Comparison of ENCODE assay signal across 7 mouse cellular contexts in genomic region chrX:8892343-8893155, GRCm38 (mm10). TPM values are rescaled to one million over a fixed set of nuclear protein-coding genes. Genes with fewer than 3 reads are reported as not detected.
DNase-seq lines count a peak whose midpoint lies in the region; ATAC-seq lines count a peak whose summit lies in the region.

Gene B630019K06Rik (plus strand): TSS chrX:8892382.

- H3K36me3 ChIP-seq in embryonic facial prominence, embryonic 14.5 days (ENCODE audit: control insufficient read depth, insufficient read depth, low read length), result no peaks in the 10 kb centered on the region
- H3K36me3 ChIP-seq in limb, embryonic 13.5 days, result peaks cover 4% of the 10 kb centered on the region
- H3K36me3 ChIP-seq in midbrain, embryonic 14.5 days (ENCODE audit: control insufficient read depth, insufficient read depth, low read length), result peaks cover 4% of the 10 kb centered on the region; the same call in 1 of the 2 replicates

- DNase-seq in adrenal gland, postnatal 36 days, result peak; percentile 88 to 89
- peak; percentile 70 for DNase-seq in embryonic facial prominence, embryonic 14.5 days (ENCODE audit: low spot score)
- DNase-seq in heart, adult 9 months (ENCODE audit: low spot score in 2 of 2), result peak; percentile 48 to 52
- peak; percentile 59 to 62 for DNase-seq in kidney, adult 8-10 months
- peak; percentile 79 for DNase-seq in midbrain, embryonic 14.5 days
- peak; percentile 54 to 62 for DNase-seq in spleen, adult 18-20 months

- peak within 1 kb of the TSS; percentile 76 for H3K9ac ChIP-seq in embryonic facial prominence, embryonic 14.5 days (ENCODE audit: low read depth, low read length)
- H3K9ac ChIP-seq in limb, embryonic 13.5 days, result peak within 1 kb of the TSS; percentile 84
- peak within 1 kb of the TSS; percentile 84 for H3K9ac ChIP-seq in midbrain, embryonic 14.5 days (replicated peaks; ENCODE audit: low read length)

- no peaks in the 10 kb centered on the region for H3K27me3 ChIP-seq in embryonic facial prominence, embryonic 14.5 days (replicated peaks; ENCODE audit: control insufficient read depth, insufficient read depth, low read length)
- H3K27me3 ChIP-seq in limb, embryonic 13.5 days, result no peaks in the 10 kb centered on the region
- no peaks in the 10 kb centered on the region for H3K27me3 ChIP-seq in midbrain, embryonic 14.5 days (ENCODE audit: control insufficient read depth, insufficient read depth, low read length)

- peak within 1 kb of the TSS; percentile 82 for H3K27ac ChIP-seq in embryonic facial prominence, embryonic 14.5 days (replicated peaks; ENCODE audit: low read depth, low read length)
- peak within 1 kb of the TSS; percentile 88 for H3K27ac ChIP-seq in limb, embryonic 13.5 days
- H3K27ac ChIP-seq in midbrain, embryonic 14.5 days (replicated peaks; ENCODE audit: low read depth, low read length), result peak within 1 kb of the TSS; percentile 90

- peak; percentile 95 for ATAC-seq in embryonic facial prominence, embryonic 14.5 days (ENCODE audit: low read depth)
- ATAC-seq in limb, embryonic 13.5 days (ENCODE audit: low FRiP score, low read depth), result peak; percentile 92
- ATAC-seq in midbrain, embryonic 14.5 days (ENCODE audit: low FRiP score, low TSS enrichment), result peak; percentile 87

- H3K4me3 ChIP-seq in embryonic facial prominence, embryonic 14.5 days (ENCODE audit: low read depth, low read length), result peak within 1 kb of the TSS; percentile 57
- H3K4me3 ChIP-seq in limb, embryonic 13.5 days, result peak within 1 kb of the TSS; percentile 60
- peak within 1 kb of the TSS; percentile 58 for H3K4me3 ChIP-seq in midbrain, embryonic 14.5 days (replicated peaks; ENCODE audit: low read depth, low read length)

- peak within 1 kb of the TSS; percentile 64 for H3K4me2 ChIP-seq in embryonic facial prominence, embryonic 14.5 days (ENCODE audit: low read depth, low read length)
- peak within 1 kb of the TSS; percentile 68 for H3K4me2 ChIP-seq in limb, embryonic 13.5 days (replicated peaks)
- H3K4me2 ChIP-seq in midbrain, embryonic 14.5 days (ENCODE audit: low read length), result peak within 1 kb of the TSS; percentile 64

- H3K4me1 ChIP-seq in embryonic facial prominence, embryonic 14.5 days (ENCODE audit: control insufficient read depth, insufficient read depth, low read length), result no peaks in the 10 kb centered on the region; the same call in 1 of the 2 replicates
- no peaks in the 10 kb centered on the region for H3K4me1 ChIP-seq in limb, embryonic 13.5 days
- H3K4me1 ChIP-seq in midbrain, embryonic 14.5 days (ENCODE audit: control insufficient read depth, insufficient read depth, low read length), result 0 out of 2 replicates have a peak, but pooled peaks cover 3% of the 10 kb centered on the region

- WGBS in embryonic facial prominence, embryonic 14.5 days, result 26% methylated on average over 20 of the region's 95 CpGs
- WGBS in limb, embryonic 13.5 days, result 19% methylated on average over 72 of the region's 95 CpGs
- WGBS in midbrain, embryonic 14.5 days, result 21% methylated on average over 86 of the region's 95 CpGs

- no peaks in the 10 kb centered on the region for H3K9me3 ChIP-seq in embryonic facial prominence, embryonic 14.5 days (ENCODE audit: control insufficient read depth, low read length)
- no peaks in the 10 kb centered on the region for H3K9me3 ChIP-seq in limb, embryonic 13.5 days
- no peaks in the 10 kb centered on the region for H3K9me3 ChIP-seq in midbrain, embryonic 14.5 days (ENCODE audit: control insufficient read depth, low read length)

RNA-seq across cellular contexts. Expression of gene B630019K06Rik, which starts in this region (rescaled TPM):
- 10 to 100 TPM in 1 of 2 experiments, 1 to 10 TPM in 1; 8.1 to 10.2 TPM for total RNA-seq in adrenal gland, postnatal 36 days (2021)
- 4.0 and 4.8 TPM in 2 replicates for polyA plus RNA-seq in embryonic facial prominence, embryonic 14.5 days (2014; fragmentation: Nextera tagmentation; extraction: Ambion mirVana)
- 5.2 and 5.6 TPM in 2 replicates for polyA plus RNA-seq in limb, embryonic 13.5 days (2015; fragmentation: Nextera tagmentation; extraction: Ambion mirVana)
- polyA plus RNA-seq in midbrain, embryonic 14.5 days (2014; fragmentation: Nextera tagmentation; extraction: Ambion mirVana), result 34.3 and 39.3 TPM in 2 replicates

Comparison
In these comparisons a context has a peak if more than half of its experiments do, and no peak if none do; other contexts are left out.
1. Peak in every context shown above with its lines: DNase-seq, ATAC-seq, H3K4me3 ChIP-seq and H3K27ac ChIP-seq.